Mouse (Mus musculus) lung, adult 2 months (tissue): ENCODE measurements around the gene Zfp980.
"Not testable (repeated sequence)": the region's sequence is repeated elsewhere in the genome, so short reads cannot be mapped to it uniquely, and the experiment has no call there.

Experiments
- CTCF ChIP-seq: fragments of 200-500 bp; IDR thresholded peaks from 2 replicates; pipeline ENCODE4 v1.5.1; 2011; ENCODE audit warnings: mild to moderate bottlenecking, low read length, control low read depth; ENCODE audit not compliant: insufficient read depth
- POLR2A ChIP-seq: fragments of 200-500 bp; IDR thresholded peaks from 2 replicates; pipeline ENCODE4 v1.6.1; 2011; ENCODE audit warnings: low read depth, mild to moderate bottlenecking, control low read depth, low read length, borderline replicate concordance; ENCODE audit errors: extremely low read depth

GRCm38 (mm10) chr4:145680217-145680616, 9.7 kb downstream of the Zfp980 start:
- not testable (repeated sequence) for TF ChIP-seq CTCF, POLR2A
